ENCODE assay signal across 8 mouse cellular contexts in genomic region chr2:150910295-150910881, GRCm38 (mm10). TPM values are rescaled to one million over a fixed set of nuclear protein-coding genes. Genes with fewer than 3 reads are reported as not detected.
DNase-seq lines count a peak whose midpoint lies in the region; ATAC-seq and TF ChIP-seq lines count a peak whose summit lies in the region.

No protein-coding gene starts in this region.

- peak overlapping the region; percentile 82 for H3K4me3 ChIP-seq in gastrocnemius, adult 2 months
- H3K4me3 ChIP-seq in forebrain, embryonic 11.5 days (ENCODE audit: low read depth, low read length), result peak overlapping the region; percentile 64
- H3K4me3 ChIP-seq in liver, embryonic 13.5 days (replicated peaks), result peak overlapping the region; percentile 74

- H3K4me1 ChIP-seq in forebrain, embryonic 11.5 days (replicated peaks; ENCODE audit: control insufficient read depth, insufficient read depth, low read length), result no peaks in the 10 kb centered on the region
- H3K4me1 ChIP-seq in liver, embryonic 13.5 days (replicated peaks), result peaks cover 41% of the 10 kb centered on the region

- peak; percentile 25 for ATAC-seq in forebrain, embryonic 11.5 days (replicated peaks; ENCODE audit: low FRiP score)
- no peak for ATAC-seq in liver, embryonic 13.5 days (ENCODE audit: low read depth)

- intact Hi-C loops in gastrocnemius, adult 2 months (cut with DNase I), result loop anchor here (2.0 kb wide), 1 partner anchor 128 kb away; the partner anchor contains the start of genes Nanp and Ninl

- WGBS in forebrain, embryonic 11.5 days, result 62% methylated on average over 7 of the region's 10 CpGs
- WGBS in liver, embryonic 13.5 days (ENCODE audit: insufficient replicate concordance), result 40% methylated on average over 7 of the region's 10 CpGs

- no peaks in the 10 kb centered on the region for H3K27me3 ChIP-seq in forebrain, embryonic 11.5 days (ENCODE audit: control insufficient read depth, insufficient read depth, low read length)
- H3K27me3 ChIP-seq in liver, embryonic 13.5 days, result peaks cover 3% of the 10 kb centered on the region; the same call in 1 of the 2 replicates

- peak overlapping the region; percentile 90; the same call in 1 of the 2 replicates for H3K27ac ChIP-seq in gastrocnemius, adult 2 months
- H3K27ac ChIP-seq in forebrain, embryonic 11.5 days (ENCODE audit: low read depth, low read length), result no peak overlapping the region; the same call in 1 of the 2 replicates
- peak overlapping the region; percentile 89 for H3K27ac ChIP-seq in liver, embryonic 13.5 days

- H3K9ac ChIP-seq in forebrain, embryonic 11.5 days (ENCODE audit: low read length), result peak overlapping the region; percentile 85
- H3K9ac ChIP-seq in liver, embryonic 13.5 days, result peak overlapping the region; percentile 79

- H3K9me3 ChIP-seq in forebrain, embryonic 11.5 days (ENCODE audit: control insufficient read depth, low read length), result no peaks in the 10 kb centered on the region
- no peaks in the 10 kb centered on the region for H3K9me3 ChIP-seq in liver, embryonic 13.5 days (replicated peaks)

- no peak for DNase-seq in gastrocnemius, adult 2 months
- no peak for DNase-seq in gastrocnemius, adult 18-20 months (ENCODE audit: low spot score)
- DNase-seq in 3134 (ENCODE audit: extremely low read depth, insufficient read length, low spot score), result peak; percentile 15
- DNase-seq in forebrain, embryonic 11.5 days (ENCODE audit: low spot score), result no peak
- DNase-seq in liver, embryonic 13.5 days, result no peak
- no peak for DNase-seq in frontal cortex, postnatal 36 days (ENCODE audit: low spot score in 2 of 2)
- DNase-seq in layer of hippocampus, adult 8-10 months (ENCODE audit: low spot score in 2 of 2), result no peak
- no peak for DNase-seq in embryo, embryonic 10 days (ENCODE audit: low spot score)

- no peaks in the 10 kb centered on the region for H3K36me3 ChIP-seq in forebrain, embryonic 11.5 days (ENCODE audit: control insufficient read depth, insufficient read depth, low read length)
- H3K36me3 ChIP-seq in liver, embryonic 13.5 days, result peaks cover 18% of the 10 kb centered on the region

- H3K4me2 ChIP-seq in forebrain, embryonic 11.5 days (ENCODE audit: low read depth, low read length, severe bottlenecking), result peak overlapping the region; percentile 71
- peak overlapping the region; percentile 82 for H3K4me2 ChIP-seq in liver, embryonic 13.5 days

- TF ChIP-seq CTCF in gastrocnemius, adult 2 months (IDR thresholded peaks at IDR 0.05), result no peak

RNA-seq across cellular contexts. Expression of gene Gins1, which starts 5.2 kb away (rescaled TPM):
- 1 to 10 TPM; 2.2 to 2.4 TPM for total RNA-seq in gastrocnemius, adult 2 months (2021)
- total RNA-seq in gastrocnemius, adult 18-20 months (2021), result 1 to 10 TPM; 1.8 to 2.1 TPM
- polyA plus RNA-seq in forebrain, embryonic 11.5 days (2014; fragmentation: Nextera tagmentation; extraction: Ambion mirVana), result 80.7 and 84.0 TPM in 2 replicates
- 47.7 and 51.8 TPM in 2 replicates for polyA plus RNA-seq in liver, embryonic 13.5 days (2015; fragmentation: Nextera tagmentation; extraction: Ambion mirVana)
- total RNA-seq in layer of hippocampus, adult 8-10 months (2022), result 1 to 10 TPM in 3 of 4 experiments, under 1 TPM in 1; 0.81 to 3.7 (median 1.4) TPM

RNA-seq across cellular contexts. Expression of gene Abhd12, which starts 5.8 kb away (rescaled TPM):
- 10 to 100 TPM; 24.3 to 25.4 TPM for total RNA-seq in gastrocnemius, adult 2 months (2021)
- total RNA-seq in gastrocnemius, adult 18-20 months (2021), result 10 to 100 TPM; 23.8 to 27.8 TPM
- polyA plus RNA-seq in forebrain, embryonic 11.5 days (2014; fragmentation: Nextera tagmentation; extraction: Ambion mirVana), result 54.2 and 57.9 TPM in 2 replicates
- polyA plus RNA-seq in liver, embryonic 13.5 days (2015; fragmentation: Nextera tagmentation; extraction: Ambion mirVana), result 21.2 and 21.6 TPM in 2 replicates
- 100 to 1,000 TPM; 331 to 348 (median 335) TPM for total RNA-seq in layer of hippocampus, adult 8-10 months (2022)

Comparison
In these comparisons a context has a peak if more than half of its experiments do, and no peak if none do; other contexts are left out.
1. RNA of gene Abhd12, which starts 5.8 kb away (total RNA-seq): 331 to 348 TPM in layer of hippocampus, adult 8-10 months; 23.8 to 27.8 TPM in gastrocnemius, adult 18-20 months and 24.3 to 25.4 TPM in gastrocnemius, adult 2 months; every median in the first group is over 10 times any median in the second.
2. Peak in every context shown above with its lines, with median percentiles within 50 percentile points of each other: H3K4me3 ChIP-seq.